Mouse (Mus musculus) B cell, adult 2 months (primary cell): ENCODE results near the gene Cln6.
A peak's percentile ranks its signal among the peaks of the same experiment; 100 is the strongest.
"Not testable (repeated sequence)": the region's sequence is repeated elsewhere in the genome, so short reads cannot be mapped to it uniquely, and the experiment has no call there.

Experiments
- DNase-seq, 2 experiments: peaks; one replicate each; pipeline ENCODE4 v3.0.0; 2022

Gene Cln6

DNA sequence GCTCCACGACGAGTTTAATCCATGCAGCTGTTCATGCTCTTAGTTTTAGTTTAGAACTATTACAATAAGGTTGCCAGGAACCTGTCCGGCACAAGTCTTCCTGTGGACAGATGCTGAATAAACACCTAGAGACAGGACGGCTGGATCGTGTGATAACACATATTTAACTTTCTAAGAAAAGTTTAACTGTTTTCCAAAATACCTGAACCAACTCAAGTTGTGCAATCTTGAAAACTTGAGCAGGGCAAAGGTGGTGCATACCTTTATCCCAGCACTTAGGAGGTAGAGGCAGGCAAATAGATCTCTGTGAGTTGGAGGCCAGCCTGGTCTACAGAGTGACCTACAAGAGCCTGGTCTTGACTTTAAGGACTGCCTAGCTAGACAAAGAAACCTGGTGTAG lies 3.7 kb upstream of the Cln6 start:
- no peak for DNase-seq

DNA sequence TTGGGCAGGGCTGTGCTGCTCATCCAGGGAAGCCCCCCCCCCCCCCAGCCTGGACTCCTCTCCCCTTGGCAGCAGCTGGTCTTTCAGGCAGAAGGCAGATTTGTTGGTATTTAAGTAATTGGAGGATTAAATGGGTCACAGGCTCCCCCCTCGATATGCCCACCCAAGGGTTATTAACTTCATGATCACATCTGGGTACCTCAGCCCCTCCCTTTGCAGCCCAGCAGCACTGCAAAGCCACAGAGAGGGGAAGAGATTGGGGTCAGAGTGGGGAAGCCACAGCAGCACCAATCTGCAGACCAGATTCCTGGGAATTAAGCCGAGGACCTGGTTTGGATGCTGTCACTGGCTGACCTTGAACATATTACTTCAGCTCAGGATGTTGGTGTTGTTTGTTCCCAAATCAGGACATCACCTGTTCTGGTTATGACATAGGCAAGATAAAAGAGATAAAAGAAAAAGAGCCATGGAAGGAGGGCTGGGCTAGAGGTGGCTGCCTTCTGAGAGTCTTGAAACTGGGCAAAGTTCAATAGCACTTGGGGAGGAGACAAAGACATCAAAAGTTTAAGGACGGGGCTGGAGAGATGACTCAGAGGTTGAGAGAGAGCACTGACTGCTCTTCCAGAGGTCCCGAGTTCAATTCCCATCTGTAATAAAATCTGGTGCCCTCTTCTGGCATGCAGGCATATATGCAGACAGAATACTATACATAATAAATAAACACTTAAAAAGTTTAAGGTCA lies 2.7 kb upstream of the Cln6 start:
- DNase-seq, result no peak

DNA sequence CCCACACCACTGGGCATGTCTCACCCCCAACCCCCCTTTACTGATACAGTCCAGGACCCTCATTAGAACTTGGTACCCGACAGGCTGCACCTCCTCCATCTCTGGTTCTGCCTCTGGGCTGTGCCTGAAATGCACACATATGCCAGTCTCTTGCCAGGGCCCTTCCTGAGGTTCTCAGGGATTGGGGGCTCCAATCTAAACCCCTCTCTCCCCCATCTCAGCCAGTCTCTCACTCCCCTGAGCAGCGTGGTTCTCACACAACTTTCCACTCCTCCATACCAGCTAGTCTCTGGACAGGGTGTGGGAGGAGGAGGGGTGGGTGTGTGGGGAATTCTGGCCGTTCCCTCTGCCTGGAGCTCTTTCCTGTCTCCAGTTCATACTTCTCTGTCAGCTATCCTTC lies 974 bp upstream of the Cln6 start:
- no peak for DNase-seq

DNA sequence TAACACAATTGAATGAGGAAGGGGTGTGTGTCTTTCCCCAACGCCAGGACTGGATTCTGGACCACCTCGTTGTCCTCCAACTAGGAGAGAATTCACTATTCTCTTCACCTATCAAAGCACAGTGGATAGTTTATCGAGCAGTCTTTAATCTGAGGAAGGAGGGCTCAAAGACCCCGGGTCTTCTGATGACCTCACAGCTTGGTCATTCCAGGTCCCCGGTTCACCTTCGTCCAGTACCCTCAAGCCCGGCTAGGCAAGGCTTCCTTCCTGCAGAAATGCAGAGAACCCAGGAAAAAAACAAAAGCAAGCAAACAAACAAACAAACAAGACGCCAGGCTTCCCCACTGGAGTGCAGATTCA lies 459 bp upstream of the Cln6 start:
- DNase-seq, result no peak

DNA sequence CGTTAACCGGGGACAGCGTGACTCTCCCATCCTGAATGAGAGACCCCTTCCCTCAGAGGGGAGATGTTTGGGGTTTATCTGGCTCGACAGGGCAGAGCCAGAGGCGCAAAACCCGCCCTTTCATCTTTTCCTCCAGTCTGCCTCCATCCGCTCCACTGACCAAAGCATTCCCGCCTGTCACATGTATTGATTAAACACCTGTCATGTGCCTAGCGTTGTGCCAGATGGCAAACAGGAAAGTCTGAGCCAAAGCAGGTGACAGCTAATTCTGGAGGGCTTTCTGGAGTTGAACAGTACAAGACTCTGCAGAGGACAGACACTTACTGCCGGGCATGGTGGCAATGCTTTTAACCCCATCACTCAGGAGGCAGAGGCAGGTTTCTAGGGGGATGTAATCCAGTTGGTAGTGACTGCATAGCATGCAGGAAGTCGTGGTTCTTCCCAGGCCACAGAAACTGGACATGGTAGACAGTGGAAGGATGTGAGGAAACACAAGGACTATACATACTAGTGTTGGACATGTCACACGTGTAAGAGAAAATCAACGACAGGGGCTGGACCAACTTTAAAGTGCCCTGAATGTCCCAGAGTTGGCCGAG lies 686 bp downstream of the Cln6 start:
- peak in 1 of 2 experiments; percentile 14 for DNase-seq

DNA sequence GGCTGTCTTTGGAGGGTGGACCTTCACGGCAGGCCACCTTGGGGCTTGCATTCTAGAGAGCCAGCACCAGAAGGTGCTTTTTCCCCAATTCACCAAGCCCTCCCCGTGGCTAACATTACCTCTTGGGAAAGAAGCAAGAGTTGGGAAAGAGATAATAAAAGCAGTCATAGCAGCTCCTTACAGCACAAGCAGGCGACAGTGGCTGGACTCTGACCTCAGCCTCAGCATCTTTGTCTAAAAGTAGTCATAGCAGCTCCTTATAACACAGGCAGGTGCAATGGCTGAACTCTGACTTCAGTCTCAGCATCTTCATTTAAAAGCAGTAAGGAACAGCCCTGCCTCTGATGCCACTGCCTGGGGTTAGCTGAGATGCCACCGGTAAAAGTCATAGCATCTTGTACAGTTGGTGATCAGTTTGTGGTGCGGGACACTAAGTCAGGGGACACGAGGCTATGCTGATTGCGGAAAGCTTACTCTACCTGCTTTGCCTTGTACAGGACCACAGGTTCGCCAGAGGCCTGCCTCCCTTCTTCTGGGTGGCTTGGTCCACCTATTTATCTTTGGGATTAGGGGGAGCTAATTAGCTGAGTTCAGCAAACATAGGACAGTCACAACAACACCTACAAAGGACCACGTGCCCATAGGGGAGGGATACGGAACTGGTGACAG lies 4.9 kb downstream of the Cln6 start:
- DNase-seq, result no peak

DNA sequence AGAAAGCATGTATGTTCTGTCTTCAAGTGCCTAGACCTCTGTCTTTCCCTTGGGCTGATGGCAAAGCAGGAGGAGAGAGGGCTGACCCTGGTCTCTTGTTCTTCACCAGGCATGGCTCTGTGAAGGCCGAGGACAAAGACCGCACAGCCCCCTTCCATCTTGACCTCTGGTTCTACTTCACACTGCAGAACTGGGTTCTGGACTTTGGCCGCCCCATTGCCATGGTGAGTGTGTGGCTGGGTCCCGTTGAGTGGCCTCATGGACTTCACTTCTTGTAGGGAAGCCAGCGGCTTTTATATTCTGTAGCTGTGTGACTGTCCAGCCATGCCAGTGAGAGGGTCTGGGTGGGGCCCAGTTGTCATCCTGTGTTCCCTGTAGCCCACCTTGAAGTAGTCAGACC lies 5.9 kb downstream of the Cln6 start:
- no peak for DNase-seq

DNA sequence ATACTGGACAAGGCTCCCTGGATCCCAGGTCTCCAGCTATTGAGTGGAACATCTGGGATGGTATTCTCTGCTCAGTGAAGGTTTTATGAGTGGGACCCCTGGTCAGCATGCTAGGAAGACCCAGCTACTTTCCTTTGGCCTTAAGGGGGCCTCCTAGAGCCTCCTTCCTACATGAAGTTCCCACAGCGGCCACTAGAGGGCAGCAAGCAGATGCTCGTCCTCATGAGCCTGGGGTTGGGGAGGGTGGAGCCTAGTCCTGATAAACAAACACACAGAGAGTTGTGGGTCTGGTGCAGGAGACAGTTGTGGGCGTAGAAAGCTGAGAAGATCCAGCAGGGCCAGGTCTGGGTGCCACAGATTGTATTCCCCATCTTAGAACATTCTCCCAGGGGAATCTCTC lies 9.1 kb downstream of the Cln6 start:
- DNase-seq, result peak; percentile 91 to 92

DNA sequence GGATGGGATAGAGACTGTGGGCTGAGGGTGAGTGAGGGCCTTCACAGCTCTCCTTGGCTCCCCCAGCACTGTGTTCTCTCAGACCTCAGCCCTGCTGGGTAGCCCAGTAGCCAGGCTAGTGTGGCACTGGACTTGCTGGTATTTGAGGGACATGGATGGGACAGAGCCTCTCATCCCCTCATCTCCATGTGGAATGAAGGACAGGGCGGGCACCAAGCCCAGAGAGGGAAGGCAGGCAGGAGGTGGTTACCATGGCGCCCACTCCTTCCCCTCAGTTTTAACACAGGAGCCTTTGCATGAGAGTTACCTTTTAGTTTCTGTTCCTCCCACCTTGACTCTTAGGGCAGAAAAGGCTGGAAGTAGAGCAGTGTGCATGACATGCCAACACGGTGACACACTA lies 10.1 kb downstream of the Cln6 start:
- DNase-seq, result no peak

DNA sequence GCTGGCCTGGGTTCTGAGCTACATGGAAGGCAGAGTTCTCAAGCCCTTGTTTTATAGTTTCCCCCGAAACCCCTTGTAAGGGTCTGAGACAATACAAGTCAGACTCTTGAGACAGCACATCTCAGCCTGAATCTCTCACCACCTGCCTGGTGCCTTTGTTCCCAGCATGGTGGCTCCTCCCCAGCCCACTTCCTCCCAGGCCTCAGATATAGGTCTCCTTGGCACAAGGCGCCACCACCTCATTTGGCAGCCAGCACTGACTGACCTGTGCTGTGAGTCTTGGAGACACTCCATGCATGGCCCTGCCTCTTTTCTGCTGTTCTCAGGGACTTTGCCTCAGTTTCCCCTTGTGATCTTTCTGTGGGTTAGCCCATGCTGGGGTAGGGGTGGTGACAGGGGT lies 13.0 kb downstream of the Cln6 start:
- DNase-seq, result no peak

DNA sequence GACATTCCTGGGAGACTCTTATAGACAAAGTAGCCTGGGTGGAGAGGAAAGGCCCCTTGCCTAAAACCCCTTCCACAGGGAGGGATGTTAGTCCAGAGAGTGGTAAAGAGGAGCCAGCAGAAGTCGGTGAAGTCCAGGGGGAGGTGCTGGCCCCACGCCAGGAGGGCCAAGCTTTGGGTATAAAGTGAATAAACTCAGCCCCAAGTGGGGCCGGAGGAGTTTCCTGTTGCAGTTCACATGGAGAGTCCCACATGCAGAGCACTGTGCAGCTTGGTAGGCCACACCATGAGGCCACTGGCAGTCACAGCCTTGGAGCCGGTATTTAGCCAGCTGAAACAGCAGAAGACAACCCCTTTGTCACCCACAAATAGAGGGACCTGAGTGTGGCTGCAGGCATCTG lies 15.9 kb downstream of the Cln6 start:
- DNase-seq, result no peak

DNA sequence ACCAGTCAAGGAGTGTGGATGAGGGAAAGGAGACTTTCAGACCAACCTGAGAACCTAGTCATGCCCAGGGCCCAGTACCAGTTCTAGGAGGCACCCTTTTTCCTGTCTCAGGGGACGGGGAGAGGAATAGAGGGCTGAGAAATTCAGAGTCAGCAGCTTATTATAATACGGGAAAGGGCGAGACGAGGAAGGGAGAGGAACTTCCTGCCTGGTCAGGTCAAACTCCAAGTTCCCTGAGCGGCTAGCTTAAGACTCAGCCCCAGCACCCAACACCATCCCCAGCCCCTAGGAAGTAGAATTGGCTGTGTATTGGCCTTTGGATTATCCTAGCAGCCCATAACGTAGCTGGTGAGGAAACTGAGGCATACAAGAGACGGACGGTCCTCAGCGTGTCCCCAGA lies 18.6 kb downstream of the Cln6 start:
- DNase-seq, result no peak

DNA sequence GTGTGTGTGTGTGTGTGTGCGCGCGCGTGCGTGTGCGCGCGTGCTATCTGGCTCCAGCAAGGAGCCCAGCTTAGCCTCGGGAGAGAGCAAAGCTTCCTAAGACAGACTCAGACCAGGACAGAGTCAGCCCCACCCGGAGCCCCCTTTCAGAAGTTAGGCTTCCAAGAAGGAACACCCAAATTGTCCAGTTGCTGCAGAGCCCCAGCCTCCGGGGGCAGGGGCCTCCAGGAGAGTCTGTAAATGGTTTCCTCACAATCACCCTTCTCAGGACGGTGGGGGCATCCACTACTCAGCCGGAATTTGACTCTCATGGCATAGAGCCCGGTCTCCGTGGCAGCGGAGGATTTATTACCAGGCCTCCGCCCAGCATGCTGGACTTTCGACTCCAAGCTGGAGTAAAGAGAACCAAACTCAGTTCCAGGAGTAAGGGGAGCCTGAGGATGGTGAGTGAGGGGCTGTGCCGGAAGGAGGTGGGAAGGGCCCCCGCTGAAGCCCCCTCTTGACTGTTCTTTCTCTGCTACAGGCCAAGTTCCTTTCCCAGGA lies 19.2 kb downstream of the Cln6 start, which contains the start of gene Calml4:
Gene Calml4 (plus strand): TSS at position 362 of the 543 bp plus-strand sequence.
- no peak for DNase-seq

DNA sequence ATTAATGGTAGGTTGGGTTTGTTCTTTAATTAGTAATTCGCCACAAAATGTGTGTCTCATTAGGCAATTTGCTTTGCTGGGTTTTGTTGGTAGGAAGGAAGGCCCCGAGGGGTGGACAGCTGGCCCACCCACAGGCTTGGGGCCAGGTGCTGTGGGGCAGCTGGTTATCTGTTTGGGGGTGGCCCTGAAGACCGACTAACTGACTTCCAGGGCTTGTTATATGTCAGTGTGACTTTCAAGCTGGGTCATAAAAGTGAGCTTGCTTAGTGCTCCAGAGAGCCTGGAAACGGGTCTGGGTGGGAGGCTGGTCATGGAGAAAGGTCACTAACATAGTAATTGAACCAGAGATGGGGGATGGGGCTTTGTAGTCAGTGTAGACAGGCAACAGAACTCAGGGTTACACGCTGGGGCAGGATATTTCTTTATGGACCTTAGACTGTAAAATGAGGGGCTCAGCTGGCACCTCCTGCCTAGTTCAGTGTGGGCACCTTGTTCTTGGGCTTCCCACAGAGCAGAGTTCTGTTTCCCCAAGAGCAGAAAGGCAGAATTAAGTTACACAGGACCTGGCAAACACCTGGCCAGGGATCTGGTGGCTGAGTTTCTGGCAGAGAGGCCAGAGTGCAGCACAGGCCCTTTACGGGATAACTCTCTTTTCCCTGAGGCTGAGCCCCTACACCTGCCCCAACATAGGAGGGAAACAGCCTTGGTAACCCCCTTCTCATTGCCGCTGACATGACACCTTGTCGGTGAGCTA lies 19.9 kb downstream of the Cln6 start:
- DNase-seq, result no peak

DNA sequence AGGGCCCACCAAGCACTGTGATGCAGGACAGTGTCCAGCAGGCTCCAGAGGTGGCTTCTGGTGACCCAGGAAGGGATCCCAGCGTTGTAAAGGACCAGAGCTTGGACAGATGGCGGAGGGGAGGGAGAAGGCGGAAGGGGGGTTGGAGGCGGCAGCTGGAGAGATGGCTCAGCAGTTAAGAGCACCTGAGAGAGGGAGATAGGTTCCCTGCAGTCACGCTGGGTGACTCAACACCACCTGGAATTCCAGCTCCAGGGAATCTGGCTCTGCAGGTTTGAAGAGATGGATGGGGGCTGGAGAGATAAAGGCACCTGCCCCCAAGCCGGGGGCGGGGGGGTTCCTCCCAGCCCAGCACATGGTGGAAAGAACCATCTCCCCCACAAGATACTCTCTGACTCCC lies 21.5 kb downstream of the Cln6 start:
- not testable (repeated sequence) for DNase-seq

DNA sequence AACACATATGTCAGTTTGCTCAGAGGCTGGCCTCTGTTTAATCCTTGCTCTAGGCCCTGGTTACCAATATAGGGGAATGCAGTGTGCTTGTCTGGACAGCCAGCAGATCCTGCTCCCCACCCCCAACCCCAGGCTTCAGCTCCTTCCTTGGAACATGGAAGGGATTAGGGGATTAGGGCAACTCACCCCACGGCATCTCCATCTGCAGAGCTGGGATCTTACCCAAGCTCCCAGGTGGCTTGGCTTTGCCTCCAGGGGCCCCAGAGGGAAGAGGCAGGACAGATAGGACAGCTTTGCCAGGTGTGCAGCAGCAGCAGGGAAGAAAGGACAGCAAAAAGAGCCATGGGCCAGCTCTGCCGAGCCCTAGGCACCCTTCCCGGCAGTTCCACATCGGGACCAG lies 22.3 kb downstream of the Cln6 start:
- DNase-seq, result no peak

DNA sequence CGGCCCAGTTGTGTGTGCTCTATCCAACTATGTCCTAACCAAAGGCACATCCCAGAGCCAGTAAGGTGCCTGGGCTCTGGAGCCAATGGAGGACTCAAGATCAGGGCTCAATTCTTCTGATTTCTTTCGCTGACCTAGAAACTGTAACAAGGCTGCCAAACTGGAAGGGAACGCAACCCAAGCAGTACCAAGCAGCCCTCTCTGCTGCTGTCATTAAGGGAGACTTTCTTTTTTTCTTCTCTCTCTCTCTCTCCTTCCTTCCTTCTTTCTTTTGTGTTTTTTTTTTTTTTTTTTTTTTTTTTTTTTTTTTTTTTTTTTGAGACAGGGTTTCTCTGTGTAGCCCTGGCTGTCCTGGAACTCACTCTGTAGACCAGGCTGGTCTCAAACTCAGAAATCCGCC lies 30.7 kb downstream of the Cln6 start:
- DNase-seq, result not testable (repeated sequence)

DNA sequence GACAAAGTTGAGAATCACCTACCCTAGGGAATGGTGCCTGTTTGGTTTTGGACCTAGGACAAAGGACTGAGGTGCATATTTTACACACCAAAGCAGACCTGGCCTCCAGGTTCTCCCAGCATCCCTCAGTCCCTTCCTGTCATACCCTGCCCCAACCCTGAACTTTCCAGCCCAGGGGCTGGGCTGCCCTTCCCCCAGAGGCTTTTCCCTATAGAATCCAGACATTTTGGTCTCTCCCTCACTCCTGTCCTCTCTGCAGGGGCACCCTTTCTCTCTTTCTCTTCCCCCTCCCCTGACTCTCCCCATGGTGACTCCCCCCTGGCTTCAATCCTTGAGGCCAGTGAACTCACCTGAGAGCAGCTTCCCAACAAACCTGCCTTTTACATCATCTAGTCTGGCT lies 32.1 kb downstream of the Cln6 start:
- DNase-seq, result no peak

DNA sequence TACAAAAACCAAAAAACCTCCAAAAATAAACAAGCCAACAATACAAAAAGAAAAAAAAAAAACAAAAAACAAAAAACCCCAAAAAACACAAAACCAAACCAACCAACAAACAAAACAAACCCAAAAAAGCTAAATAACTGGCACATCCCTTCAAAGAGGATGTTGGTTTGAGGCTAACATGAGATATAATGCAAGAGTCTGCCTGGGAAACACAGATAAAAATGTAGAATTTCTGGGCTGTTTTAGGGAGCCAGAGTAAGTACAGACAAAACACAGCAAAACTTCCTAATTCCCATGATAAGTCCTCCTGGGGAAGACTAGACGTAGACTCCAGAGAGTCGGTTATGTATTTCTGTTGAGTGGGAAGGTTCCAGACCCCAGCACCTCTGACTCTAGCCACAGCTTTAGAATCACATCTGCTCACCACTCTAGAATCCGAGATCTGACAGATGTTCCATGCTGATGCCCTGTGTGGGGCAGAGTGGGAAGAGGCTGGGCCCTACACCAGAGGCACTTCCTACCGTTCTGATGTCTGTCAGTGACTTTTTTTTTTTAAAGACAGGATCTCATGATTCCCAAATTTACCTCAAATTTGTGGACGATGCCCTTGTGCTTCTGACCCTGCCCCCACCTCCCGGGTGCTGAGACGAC lies 38.5 kb downstream of the Cln6 start:
- no peak for DNase-seq

DNA sequence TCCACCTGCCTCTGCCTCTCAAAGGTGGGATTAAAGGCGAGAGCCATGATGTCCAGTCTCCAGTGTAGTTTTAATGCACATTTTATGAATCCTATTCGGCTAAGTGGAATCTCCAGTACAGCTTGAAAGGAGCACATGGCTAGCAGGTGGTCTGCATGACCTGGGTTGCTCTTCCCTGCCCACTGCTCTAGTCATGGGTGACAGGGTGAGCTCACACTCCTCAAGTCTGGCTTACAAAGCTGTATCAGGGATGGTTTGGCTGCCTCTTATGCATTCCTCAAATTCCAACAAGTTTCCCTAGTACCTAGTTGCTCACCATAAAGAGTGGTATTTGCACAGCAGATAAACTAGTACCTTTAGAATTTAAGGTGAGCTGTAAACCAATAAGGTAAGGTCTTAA lies 39.2 kb downstream of the Cln6 start:
- no peak for DNase-seq

DNA sequence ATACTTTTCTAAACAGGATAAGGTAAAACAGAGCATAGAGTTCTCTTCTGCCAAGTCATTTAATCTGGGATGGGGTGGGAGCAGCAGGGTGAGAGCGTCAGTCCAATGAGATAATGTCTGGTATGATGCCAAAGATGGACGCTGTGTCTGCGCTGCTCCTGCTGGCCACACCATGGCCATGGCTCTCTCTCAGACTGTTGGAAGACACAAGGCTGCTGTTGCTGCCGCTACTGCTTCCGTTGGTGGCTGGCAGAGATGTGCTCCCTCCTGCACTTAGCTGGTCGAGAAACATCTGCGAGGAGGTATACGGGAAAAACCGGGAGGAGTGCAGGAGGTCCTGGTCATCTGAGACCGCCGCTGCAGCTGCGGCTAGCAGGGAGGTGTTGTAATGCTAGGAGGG lies 43.3 kb downstream of the Cln6 start:
- no peak for DNase-seq

DNA sequence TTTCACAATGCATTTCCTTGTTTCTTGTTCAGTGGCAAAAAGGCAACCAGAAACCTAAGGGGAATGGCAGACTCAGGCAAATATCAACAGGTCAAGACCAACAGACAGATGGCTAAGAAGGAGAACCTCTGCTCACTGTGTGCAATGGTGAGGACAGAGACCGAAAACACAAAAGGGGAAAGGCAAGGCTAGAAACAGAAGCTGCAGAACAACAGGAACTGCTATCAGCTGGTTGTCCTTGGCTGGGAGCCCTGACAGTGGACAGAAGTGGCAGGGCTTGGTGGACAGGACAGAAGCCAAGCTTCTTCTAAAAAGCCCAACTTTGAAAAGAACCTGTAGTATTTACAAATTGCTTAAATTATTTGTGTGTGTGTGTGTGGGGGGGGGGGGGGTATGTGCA lies 55.9 kb downstream of the Cln6 start:
- no peak for DNase-seq
